ENCODE assay signal across 21 mouse cellular contexts in the genomic region with DNA sequence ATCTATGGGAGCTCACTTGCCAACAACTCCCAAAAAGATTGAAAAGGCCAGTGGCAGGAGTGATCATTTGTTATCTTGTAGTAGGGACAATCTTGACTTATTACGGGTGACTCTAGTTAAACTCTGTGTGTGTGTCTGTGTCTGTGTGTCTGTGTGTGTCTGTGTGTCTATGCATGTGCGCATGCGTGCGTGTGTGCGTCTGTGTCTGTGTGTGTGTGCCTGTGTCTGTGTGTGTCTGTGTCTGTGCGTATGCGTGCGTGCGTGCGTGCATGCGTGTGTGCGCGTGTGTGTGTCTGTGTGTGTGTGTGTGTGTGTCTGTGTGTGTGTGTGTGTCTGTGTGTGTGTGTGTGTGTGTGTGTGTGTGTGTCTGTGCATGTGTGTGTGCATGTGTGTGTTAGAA.
DNase-seq lines count a peak whose midpoint lies in the region; ATAC-seq lines count a peak whose summit lies in the region.
"Had no signal": no experiment of that assay in that cellular context is flagged by ENCODE, and none has a peak within 500 bp of the region (broad histone marks: within the 10 kb centered on the region; RNA-seq: fewer than 3 reads in every experiment).

No protein-coding gene starts in this region.

- WGBS in forebrain, embryonic 15.5 days, result 99% methylated on average over 13 of the region's 13 CpGs
- 97% methylated on average over 13 of the region's 13 CpGs for WGBS in forebrain, embryonic 11.5 days
- WGBS in hindbrain, embryonic 15.5 days, result 96% methylated on average over 13 of the region's 13 CpGs
- 96% methylated on average over 13 of the region's 13 CpGs for WGBS in hindbrain, embryonic 10.5 days
- WGBS in midbrain, embryonic 13.5 days, result 96% methylated on average over 13 of the region's 13 CpGs
- WGBS in midbrain, embryonic 11.5 days, result over 99% methylated on average over 13 of the region's 13 CpGs
- 95% methylated on average over 13 of the region's 13 CpGs for WGBS in neural tube, embryonic 13.5 days
- 95% methylated on average over 13 of the region's 13 CpGs for WGBS in neural tube, embryonic 15.5 days

- ATAC-seq in forebrain, embryonic 15.5 days (replicated peaks), result peak; percentile 47; the same call in 1 of the 2 replicates
- ATAC-seq in forebrain, embryonic 11.5 days (replicated peaks; ENCODE audit: low FRiP score), result no peak
- ATAC-seq in hindbrain, embryonic 15.5 days (ENCODE audit: low FRiP score, low read depth), result 0 out of 2 replicates have a peak, but pooled peaks have one; percentile 19
- ATAC-seq in midbrain, embryonic 13.5 days, result 0 out of 2 replicates have a peak, but pooled peaks have one; percentile 53
- no peak for ATAC-seq in midbrain, embryonic 11.5 days (ENCODE audit: low FRiP score)
- peak; percentile 74; the same call in 1 of the 2 replicates for ATAC-seq in neural tube, embryonic 13.5 days (ENCODE audit: low read depth)
- no peak for ATAC-seq in neural tube, embryonic 15.5 days (ENCODE audit: low FRiP score)
- ATAC-seq: CD4-positive, CD25-positive, alpha-beta regulatory T cell, adult 4 months had no signal

- H3K36me3 ChIP-seq in forebrain, embryonic 15.5 days, result no peaks in the 10 kb centered on the region
- no peaks in the 10 kb centered on the region for H3K36me3 ChIP-seq in forebrain, embryonic 11.5 days (ENCODE audit: control insufficient read depth, insufficient read depth, low read length)
- H3K36me3 ChIP-seq in hindbrain, embryonic 15.5 days, result no peaks in the 10 kb centered on the region
- H3K36me3 ChIP-seq in hindbrain, embryonic 10.5 days, result no peaks in the 10 kb centered on the region
- H3K36me3 ChIP-seq in midbrain, embryonic 13.5 days, result no peaks in the 10 kb centered on the region
- no peaks in the 10 kb centered on the region for H3K36me3 ChIP-seq in midbrain, embryonic 11.5 days (ENCODE audit: control insufficient read depth, insufficient read depth, low read length)
- no peaks in the 10 kb centered on the region for H3K36me3 ChIP-seq in neural tube, embryonic 13.5 days
- no peaks in the 10 kb centered on the region for H3K36me3 ChIP-seq in neural tube, embryonic 15.5 days
- H3K36me3 ChIP-seq: embryonic facial prominence, embryonic 10.5 days; forebrain, embryonic 10.5 days; G1E; heart, embryonic 12.5 days had no signal

- no peaks in the 10 kb centered on the region for H3K27me3 ChIP-seq in forebrain, embryonic 15.5 days
- no peaks in the 10 kb centered on the region for H3K27me3 ChIP-seq in forebrain, embryonic 11.5 days (ENCODE audit: control insufficient read depth, insufficient read depth, low read length)
- no peaks in the 10 kb centered on the region for H3K27me3 ChIP-seq in hindbrain, embryonic 15.5 days
- H3K27me3 ChIP-seq in hindbrain, embryonic 10.5 days (ENCODE audit: insufficient read depth, poor library complexity, severe bottlenecking), result no peaks in the 10 kb centered on the region
- H3K27me3 ChIP-seq in midbrain, embryonic 13.5 days, result no peaks in the 10 kb centered on the region
- no peaks in the 10 kb centered on the region for H3K27me3 ChIP-seq in midbrain, embryonic 11.5 days (ENCODE audit: control insufficient read depth, insufficient read depth, low read length)
- no peaks in the 10 kb centered on the region for H3K27me3 ChIP-seq in neural tube, embryonic 13.5 days
- H3K27me3 ChIP-seq in neural tube, embryonic 15.5 days (replicated peaks), result no peaks in the 10 kb centered on the region
- H3K27me3 ChIP-seq: heart, embryonic 12.5 days had no signal

- peak overlapping the region; percentile 3; the same call in 1 of the 2 replicates for H3K27ac ChIP-seq in forebrain, embryonic 15.5 days (replicated peaks)
- H3K27ac ChIP-seq in forebrain, embryonic 11.5 days (ENCODE audit: low read depth, low read length), result no peak overlapping the region
- no peak overlapping the region for H3K27ac ChIP-seq in hindbrain, embryonic 15.5 days (replicated peaks)
- H3K27ac ChIP-seq in hindbrain, embryonic 10.5 days, result no peak overlapping the region
- 0 out of 2 replicates have a peak overlapping the region, but pooled peaks have one; percentile 5 for H3K27ac ChIP-seq in midbrain, embryonic 13.5 days
- no peak overlapping the region for H3K27ac ChIP-seq in midbrain, embryonic 11.5 days (ENCODE audit: low read depth, low read length)
- H3K27ac ChIP-seq in neural tube, embryonic 13.5 days (replicated peaks), result peak overlapping the region; percentile 62
- no peak overlapping the region for H3K27ac ChIP-seq in neural tube, embryonic 15.5 days (replicated peaks)
- H3K27ac ChIP-seq: embryonic facial prominence, embryonic 10.5 days; forebrain, embryonic 10.5 days; gastrocnemius, adult 2 months had no signal

- H3K9ac ChIP-seq in forebrain, embryonic 15.5 days (replicated peaks), result no peak overlapping the region
- no peak overlapping the region for H3K9ac ChIP-seq in forebrain, embryonic 11.5 days (ENCODE audit: low read length)
- no peak overlapping the region for H3K9ac ChIP-seq in hindbrain, embryonic 15.5 days
- H3K9ac ChIP-seq in midbrain, embryonic 13.5 days (replicated peaks), result no peak overlapping the region
- H3K9ac ChIP-seq in midbrain, embryonic 11.5 days (ENCODE audit: low read length), result no peak overlapping the region
- H3K9ac ChIP-seq in neural tube, embryonic 13.5 days, result no peak overlapping the region
- no peak overlapping the region for H3K9ac ChIP-seq in neural tube, embryonic 15.5 days (replicated peaks)
- H3K9ac ChIP-seq: heart, embryonic 12.5 days had no signal

- H3K4me2 ChIP-seq in forebrain, embryonic 15.5 days (replicated peaks), result no peak overlapping the region
- no peak overlapping the region for H3K4me2 ChIP-seq in forebrain, embryonic 11.5 days (ENCODE audit: low read depth, low read length, severe bottlenecking)
- no peak overlapping the region for H3K4me2 ChIP-seq in hindbrain, embryonic 15.5 days
- H3K4me2 ChIP-seq in midbrain, embryonic 13.5 days (replicated peaks), result no peak overlapping the region
- H3K4me2 ChIP-seq in midbrain, embryonic 11.5 days, result no peak overlapping the region
- no peak overlapping the region for H3K4me2 ChIP-seq in neural tube, embryonic 13.5 days
- H3K4me2 ChIP-seq in neural tube, embryonic 15.5 days, result no peak overlapping the region
- H3K4me2 ChIP-seq: heart, embryonic 12.5 days had no signal

- H3K4me1 ChIP-seq in forebrain, embryonic 15.5 days, result peaks cover 4% of the 10 kb centered on the region
- no peaks in the 10 kb centered on the region for H3K4me1 ChIP-seq in forebrain, embryonic 11.5 days (replicated peaks; ENCODE audit: control insufficient read depth, insufficient read depth, low read length)
- H3K4me1 ChIP-seq in hindbrain, embryonic 15.5 days (replicated peaks), result 0 out of 2 replicates have a peak, but pooled peaks cover 7% of the 10 kb centered on the region
- H3K4me1 ChIP-seq in hindbrain, embryonic 10.5 days (replicated peaks), result no peaks in the 10 kb centered on the region
- 0 out of 2 replicates have a peak, but pooled peaks cover 4% of the 10 kb centered on the region for H3K4me1 ChIP-seq in midbrain, embryonic 13.5 days (replicated peaks)
- H3K4me1 ChIP-seq in midbrain, embryonic 11.5 days (ENCODE audit: control insufficient read depth, insufficient read depth, low read length), result no peaks in the 10 kb centered on the region
- H3K4me1 ChIP-seq in neural tube, embryonic 13.5 days (replicated peaks), result peaks cover 17% of the 10 kb centered on the region
- H3K4me1 ChIP-seq in neural tube, embryonic 15.5 days, result peaks cover 12% of the 10 kb centered on the region; the same call in 1 of the 2 replicates
- H3K4me1 ChIP-seq: embryonic facial prominence, embryonic 10.5 days; forebrain, embryonic 10.5 days; heart, embryonic 12.5 days had no signal

- no peaks in the 10 kb centered on the region for H3K9me3 ChIP-seq in forebrain, embryonic 15.5 days
- H3K9me3 ChIP-seq in forebrain, embryonic 11.5 days (ENCODE audit: control insufficient read depth, low read length), result no peaks in the 10 kb centered on the region
- H3K9me3 ChIP-seq in hindbrain, embryonic 15.5 days, result no peaks in the 10 kb centered on the region
- H3K9me3 ChIP-seq in hindbrain, embryonic 10.5 days, result no peaks in the 10 kb centered on the region
- no peaks in the 10 kb centered on the region for H3K9me3 ChIP-seq in midbrain, embryonic 13.5 days
- no peaks in the 10 kb centered on the region for H3K9me3 ChIP-seq in midbrain, embryonic 11.5 days (ENCODE audit: control insufficient read depth, low read length)
- no peaks in the 10 kb centered on the region for H3K9me3 ChIP-seq in neural tube, embryonic 13.5 days
- no peaks in the 10 kb centered on the region for H3K9me3 ChIP-seq in neural tube, embryonic 15.5 days (replicated peaks)
- H3K9me3 ChIP-seq: embryonic facial prominence, embryonic 10.5 days; forebrain, embryonic 10.5 days; G1E; heart, embryonic 12.5 days had no signal

- no peak for DNase-seq in forebrain, embryonic 11.5 days (ENCODE audit: low spot score)
- no peak for DNase-seq in hindbrain, embryonic 10.5 days (ENCODE audit: low spot score)
- DNase-seq in midbrain, embryonic 11.5 days (ENCODE audit: low spot score, missing footprints), result no peak
- DNase-seq: adrenal gland, adult 8-10 months; adrenal gland, postnatal 36 days; B cell, adult 2 months; cerebellum, adult 2 months; cerebellum, postnatal 10 days; gastrocnemius, adult 2 months; gastrocnemius, postnatal 25 days had no signal

- no peak overlapping the region for H3K4me3 ChIP-seq in forebrain, embryonic 15.5 days
- H3K4me3 ChIP-seq in forebrain, embryonic 11.5 days (ENCODE audit: low read depth, low read length), result no peak overlapping the region
- H3K4me3 ChIP-seq in hindbrain, embryonic 15.5 days, result no peak overlapping the region
- H3K4me3 ChIP-seq in hindbrain, embryonic 10.5 days, result no peak overlapping the region
- no peak overlapping the region for H3K4me3 ChIP-seq in midbrain, embryonic 13.5 days (replicated peaks)
- H3K4me3 ChIP-seq in midbrain, embryonic 11.5 days (ENCODE audit: low read depth, low read length), result no peak overlapping the region
- H3K4me3 ChIP-seq in neural tube, embryonic 13.5 days, result no peak overlapping the region
- no peak overlapping the region for H3K4me3 ChIP-seq in neural tube, embryonic 15.5 days (replicated peaks)
- H3K4me3 ChIP-seq: embryonic facial prominence, embryonic 10.5 days; erythroblast, embryonic 14.5 days; forebrain, embryonic 10.5 days; gastrocnemius, adult 2 months; heart, embryonic 12.5 days had no signal

Comparison
In these comparisons a context has a peak if more than half of its experiments do, and no peak if none do; other contexts are left out.
1. ATAC-seq: peak in forebrain, embryonic 15.5 days (single experiment), hindbrain, embryonic 15.5 days (single experiment), midbrain, embryonic 13.5 days (single experiment) and neural tube, embryonic 13.5 days (single experiment); none in forebrain, embryonic 11.5 days (single experiment), midbrain, embryonic 11.5 days (single experiment) and neural tube, embryonic 15.5 days (single experiment).
2. H3K27ac ChIP-seq: peak in forebrain, embryonic 15.5 days (single experiment), midbrain, embryonic 13.5 days (single experiment) and neural tube, embryonic 13.5 days (single experiment); none in forebrain, embryonic 11.5 days (single experiment), hindbrain, embryonic 15.5 days (single experiment), hindbrain, embryonic 10.5 days (single experiment), midbrain, embryonic 11.5 days (single experiment) and neural tube, embryonic 15.5 days (single experiment).